Mouse (Mus musculus) CH12.LX (cell line): ENCODE data around the gene Dnase2b.

Source experiments
- BHLHE40 ChIP-seq: IDR thresholded peaks from 2 replicates; pipeline ENCODE4 v1.6.1; 2011; ENCODE audit warnings: mild to moderate bottlenecking, low read depth, low read length, improper control_type of control experiment
- CTCF ChIP-seq, 2 experiments: IDR thresholded peaks in 1 of 2; conservative IDR thresholded peaks in 1 of 2; 2 replicates each; pipeline ENCODE4 v1.5.1; 2011 to 2012; ENCODE audit warnings: low read depth in 2 of 2, low read length in 2 of 2, improper control_type of control experiment in 1 of 2, inconsistent platforms in 1 of 2, mild to moderate bottlenecking in 1 of 2, moderate library complexity in 1 of 2
- IRF4 ChIP-seq: IDR thresholded peaks from 2 replicates; pipeline ENCODE4 v1.6.1; 2014; ENCODE audit warnings: low read depth, mild to moderate bottlenecking, inconsistent platforms, low read length, improper control_type of control experiment
- MAX ChIP-seq: IDR thresholded peaks from 2 replicates; pipeline ENCODE4 v1.6.1; 2011; ENCODE audit warnings: low read length, improper control_type of control experiment
- MAZ ChIP-seq: IDR thresholded peaks from 2 replicates; pipeline ENCODE4 v1.6.1; 2012; ENCODE audit warnings: low read depth, mild to moderate bottlenecking, inconsistent platforms, low read length, improper control_type of control experiment, moderate library complexity
- POLR2A ChIP-seq: IDR thresholded peaks from 2 replicates; pipeline ENCODE4 v1.6.1; 2011; ENCODE audit warnings: low read depth, mild to moderate bottlenecking, improper control_type of control experiment, low read length
- ZKSCAN1 ChIP-seq: IDR thresholded peaks from 2 replicates; pipeline ENCODE4 v1.6.1; 2012; ENCODE audit warnings: low read depth, inconsistent platforms, low read length, improper control_type of control experiment, borderline replicate concordance
- ZNF384 ChIP-seq: IDR thresholded peaks from 2 replicates; pipeline ENCODE4 v1.6.1; 2012; ENCODE audit warnings: low read depth, low read length, improper control_type of control experiment, inconsistent platforms

DNA sequence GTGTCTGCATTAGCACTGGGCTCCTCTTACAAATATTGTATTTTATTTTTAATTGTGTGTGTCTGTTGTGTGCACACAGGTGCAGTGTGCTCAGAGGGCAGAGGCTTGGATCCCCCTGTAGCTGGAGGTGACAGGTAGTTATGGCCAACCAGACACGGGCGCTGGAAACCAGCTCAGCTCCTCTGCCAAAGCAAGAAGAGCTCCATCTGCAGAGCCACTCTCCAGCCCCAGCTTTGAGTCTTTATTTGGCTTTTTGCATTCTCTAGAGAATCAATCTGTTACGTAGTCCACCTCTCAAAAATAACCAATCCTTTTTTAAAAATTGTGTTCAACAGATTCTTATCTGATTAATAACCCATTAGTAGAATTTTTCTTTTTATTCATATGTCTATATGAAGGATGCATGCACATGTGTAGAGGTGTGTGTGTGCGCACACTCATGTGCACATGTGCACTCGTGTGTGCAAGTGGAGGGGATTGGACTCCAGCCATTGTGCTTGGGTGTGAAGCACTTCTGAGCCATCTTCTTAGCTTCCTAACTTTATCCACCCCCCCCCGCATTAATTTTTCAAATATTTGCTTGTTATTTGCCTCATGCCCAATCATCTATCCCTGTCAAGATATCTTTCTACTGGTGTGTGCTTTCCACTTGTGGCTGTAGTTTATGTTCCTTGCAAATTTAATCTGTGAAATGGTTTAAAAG, 16.0 kb downstream of the Dnase2b start:
- TF ChIP-seq MAX (no peak), BHLHE40 (no peak), IRF4 (no peak), ZKSCAN1 (no peak), CTCF (conservative IDR thresholded peaks at IDR 0.05 in 1 of 2, IDR thresholded peaks at IDR 0.05 in 1 of 2; ENCODE audit: low read depth in 2 of 2, low read length in 2 of 2) (no peak), ZNF384 (no peak), POLR2A (no peak), MAZ (no peak)
